Mouse (Mus musculus) cerebellum, adult 2 months (tissue): ENCODE measurements around the gene Traf7. TPM values are rescaled to one million over a fixed set of nuclear protein-coding genes. Genes with fewer than 3 reads are reported as not detected.

Source experiments
- DNase-seq, 2 experiments: peaks; one replicate each; pipeline ENCODE4 v3.0.0; 2021
- H3K27ac ChIP-seq: fragments of 200-500 bp; 2 replicates; pipeline ENCODE4 v1.5.1; 2012; ENCODE audit warnings: low read length, control low read depth, inconsistent platforms; ENCODE audit not compliant: insufficient read depth
- H3K27me3 ChIP-seq: fragments of 200-500 bp; 2 replicates; pipeline ENCODE4 v1.6.1; 2012; ENCODE audit warnings: inconsistent platforms, mild to moderate bottlenecking, low read length, moderate library complexity; ENCODE audit not compliant: control insufficient read depth, insufficient read depth
- H3K4me1 ChIP-seq: fragments of 200-500 bp; 2 replicates; pipeline ENCODE4 v1.6.1; 2011; ENCODE audit warnings: low read length; ENCODE audit not compliant: control insufficient read depth, insufficient read depth
- H3K4me3 ChIP-seq: fragments of 200-500 bp; replicated peaks from 2 replicates; pipeline ENCODE3; 2011; ENCODE audit warnings: mild to moderate bottlenecking, low read depth, low read length, control low read depth; ENCODE audit not compliant: insufficient read depth
- CTCF ChIP-seq: fragments of 200-500 bp; IDR thresholded peaks from 2 replicates; pipeline ENCODE4 v1.5.1; 2011; ENCODE audit warnings: low read depth, mild to moderate bottlenecking, control low read depth, low read length, moderate library complexity, borderline replicate concordance; ENCODE audit not compliant: insufficient read depth
- POLR2A ChIP-seq: fragments of 200-500 bp; IDR thresholded peaks from 2 replicates; pipeline ENCODE4 v1.6.1; 2011; ENCODE audit warnings: low read length, control low read depth, borderline replicate concordance; ENCODE audit not compliant: insufficient read depth
- WGBS: fragments of 180-500 bp; shearing (Covaris S2); methylation state at CpG from one replicate; pipeline ENCODE4 v1.1.7; 2018; 5-methylcytosine and 5-hydroxymethylcytosine counted together
- polyA plus RNA-seq: library from polyadenylated mRNA; depleted of rRNA; stranded (reverse); fragments of >200 nt; gene quantifications from 2 replicates; pipeline ENCODE4 v1.2.3, GENCODE M21; 2012

Traf7 gene
- polyA plus RNA-seq, 1 experiment: 197 TPM

GRCm38 (mm10) chr17:24495443-24495842, 32.3 kb downstream of the Traf7 start:
- WGBS: 37% methylated on average over 3 of the region's 3 CpGs
- H3K27me3 ChIP-seq: no peaks in the 10 kb centered on the region
- no peak for TF ChIP-seq POLR2A
- no peak for TF ChIP-seq CTCF
- peaks cover 4% of the 10 kb centered on the region; the same call in 1 of the 2 replicates for H3K4me1 ChIP-seq
- no peak for DNase-seq
- no peak overlapping the region for H3K4me3 ChIP-seq
- peak overlapping the region; percentile 61; the same call in 1 of the 2 replicates for H3K27ac ChIP-seq

DNA sequence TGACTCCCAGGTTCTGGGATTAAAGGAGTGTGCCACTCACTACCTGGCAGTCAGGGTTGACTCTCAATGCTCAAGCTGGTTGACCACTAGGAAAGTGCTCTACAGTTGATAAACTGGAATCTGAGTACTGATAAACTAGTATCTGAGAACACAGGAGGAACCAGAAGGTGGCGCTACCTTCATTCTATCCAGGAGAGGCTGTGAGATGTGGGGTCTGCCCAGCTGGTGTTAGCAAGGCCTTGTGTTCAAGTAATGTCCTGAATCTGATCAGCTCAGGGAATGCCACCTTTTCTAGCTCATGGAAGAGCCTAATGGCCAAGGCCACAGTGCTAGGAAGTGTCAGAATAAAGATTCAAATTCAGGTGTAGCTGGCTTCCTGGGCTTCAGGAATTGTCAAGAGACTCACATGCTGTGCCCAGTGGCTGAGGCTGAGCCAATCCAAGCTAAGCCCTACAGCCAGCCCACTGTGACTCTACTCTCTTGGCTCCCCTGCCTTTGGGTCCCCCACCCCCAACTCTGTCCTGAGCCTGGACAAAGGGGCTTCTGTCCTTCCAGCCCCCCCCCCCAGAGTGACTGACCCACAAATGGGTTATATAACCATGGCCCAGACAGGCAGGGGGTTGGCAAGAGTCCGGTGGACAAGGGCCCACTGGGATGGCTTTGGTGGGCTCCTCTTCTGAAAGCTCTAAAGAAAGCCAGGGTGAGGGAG, 33.0 kb downstream of the Traf7 start:
- WGBS: 24% methylated on average over 2 of the region's 2 CpGs
- Histone ChIP-seq H3K4me3 (no peak overlapping the region), H3K27me3 (no peaks in the 10 kb centered on the region), H3K4me1 (peaks cover 8% of the 10 kb centered on the region), H3K27ac (peak overlapping the region; percentile 61; the same call in 1 of the 2 replicates)
- peak in 1 of 2 experiments; percentile 52 for DNase-seq
- no peak for TF ChIP-seq POLR2A
- peak; percentile 68 for TF ChIP-seq CTCF

DNA sequence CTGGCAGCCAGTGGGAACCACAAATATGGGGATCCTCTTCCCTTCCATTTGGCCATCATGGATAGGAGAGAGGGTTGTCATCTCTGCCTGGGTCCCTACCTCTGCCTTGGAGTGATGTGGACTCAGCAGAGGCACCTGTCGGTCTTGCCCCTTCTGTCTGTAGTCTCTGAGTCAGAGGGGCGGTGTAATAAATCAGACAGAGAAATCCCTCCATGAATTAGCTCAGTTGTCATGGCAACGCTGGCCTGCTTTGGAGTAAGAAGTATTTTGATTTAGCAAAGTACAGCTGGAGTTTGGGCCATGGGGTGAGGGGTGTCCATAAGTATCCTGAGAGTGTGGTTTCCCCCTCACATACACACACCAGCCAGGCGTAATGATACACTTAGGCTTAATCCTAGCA, 37.3 kb downstream of the Traf7 start:
- peaks cover 13% of the 10 kb centered on the region for H3K4me1 ChIP-seq
- TF ChIP-seq POLR2A (no peak), CTCF (no peak)
- peak in 1 of 2 experiments; percentile 13 for DNase-seq
- WGBS: 78% methylated on average over 4 of the region's 4 CpGs
- H3K27ac ChIP-seq: no peak overlapping the region
- H3K27me3 ChIP-seq: no peaks in the 10 kb centered on the region
- no peak overlapping the region for H3K4me3 ChIP-seq

- TF ChIP-seq CTCF: no peak
- TF ChIP-seq POLR2A: no peak
- peak overlapping the region; percentile 79 for H3K27ac ChIP-seq
- H3K4me1 ChIP-seq: peaks cover 9% of the 10 kb centered on the region
- DNase-seq: peak in 1 of 2 experiments; percentile 41
- peak overlapping the region; percentile 76 for H3K4me3 ChIP-seq
- no peaks in the 10 kb centered on the region for H3K27me3 ChIP-seq
- 11% methylated on average over 19 of the region's 19 CpGs for WGBS
Measured at GRCm38 (mm10) chr17:24489265-24490030, 38.3 kb downstream of the Traf7 start.

DNA sequence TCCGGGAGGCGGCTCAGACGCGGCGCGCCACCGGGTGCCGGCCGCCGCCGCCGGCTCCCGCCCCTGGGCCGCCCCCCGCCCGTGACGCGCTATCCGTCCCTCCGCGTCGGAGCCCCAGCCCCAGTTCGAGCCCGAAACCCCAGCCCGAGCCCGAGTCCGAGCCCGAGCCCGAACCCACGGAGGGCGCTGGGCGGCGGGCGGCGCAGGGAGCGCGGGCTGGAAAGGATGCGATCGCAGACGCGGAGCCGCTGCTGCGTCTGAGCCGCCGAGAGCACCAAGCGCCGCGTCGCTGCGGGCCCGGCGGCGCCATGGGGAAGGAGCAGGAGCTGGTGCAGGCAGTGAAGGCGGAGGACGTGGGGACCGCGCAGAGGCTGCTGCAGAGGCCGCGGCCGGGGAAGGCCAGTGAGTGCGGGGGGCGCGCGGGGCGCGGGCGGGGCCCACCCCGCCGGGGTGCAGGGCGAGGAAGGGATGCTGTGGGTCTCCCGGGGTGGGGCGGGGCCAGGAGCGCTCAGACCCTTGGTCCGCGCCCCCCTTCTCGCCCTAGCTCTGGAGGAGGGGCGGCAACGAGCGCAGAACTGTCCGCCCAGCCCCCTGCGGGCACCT, 39.0 kb downstream of the Traf7 start:
- under 1% methylated on average over 50 of the region's 81 CpGs for WGBS
- DNase-seq: peak; percentile 54 to 70

DNA sequence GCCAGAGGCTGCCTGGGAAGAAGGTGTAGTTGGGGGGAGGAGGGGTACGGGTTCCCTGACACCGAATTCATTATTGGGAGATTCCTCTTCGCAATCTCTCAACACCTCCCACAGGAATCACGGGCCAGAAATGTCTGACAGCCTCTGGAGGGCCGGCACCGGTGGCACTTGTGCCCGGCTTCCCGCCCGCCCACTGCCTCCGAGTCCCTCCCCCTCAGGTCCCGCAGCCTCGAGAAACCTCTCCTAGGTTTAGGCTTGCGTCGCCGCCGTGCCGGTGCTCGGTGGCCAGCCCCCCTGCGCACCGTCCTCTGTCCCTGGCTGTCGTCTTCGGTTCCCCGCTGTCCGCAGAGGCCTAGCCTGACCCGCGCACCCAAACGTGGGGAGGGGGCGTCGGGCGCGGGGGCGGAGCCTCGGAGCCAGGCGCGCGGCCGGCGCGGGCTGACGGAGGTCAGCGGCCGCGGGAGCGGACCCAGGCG, 39.5 kb downstream of the Traf7 start, which contains the start of gene Caskin1:
Caskin1 (plus strand) TSS at position 416 of the 476 bp plus-strand sequence.
- H3K27ac ChIP-seq: peak within 1 kb of the TSS; percentile 79
- 0% methylated on average over 32 of the region's 45 CpGs for WGBS
- H3K27me3 ChIP-seq: no peaks in the 10 kb centered on the region
- no peak for TF ChIP-seq CTCF
- TF ChIP-seq POLR2A: peak; percentile 67
- peak; percentile 76 to 80 for DNase-seq
- H3K4me1 ChIP-seq: peaks cover 9% of the 10 kb centered on the region
- H3K4me3 ChIP-seq: peak within 1 kb of the TSS; percentile 76

More for the DNA sequence above, 39.0 kb downstream of the Traf7 start:
- peak overlapping the region; percentile 79 for H3K27ac ChIP-seq
- TF ChIP-seq POLR2A (no peak), CTCF (no peak)
- H3K27me3 ChIP-seq: no peaks in the 10 kb centered on the region
- peaks cover 9% of the 10 kb centered on the region for H3K4me1 ChIP-seq
- peak overlapping the region; percentile 76 for H3K4me3 ChIP-seq

DNA sequence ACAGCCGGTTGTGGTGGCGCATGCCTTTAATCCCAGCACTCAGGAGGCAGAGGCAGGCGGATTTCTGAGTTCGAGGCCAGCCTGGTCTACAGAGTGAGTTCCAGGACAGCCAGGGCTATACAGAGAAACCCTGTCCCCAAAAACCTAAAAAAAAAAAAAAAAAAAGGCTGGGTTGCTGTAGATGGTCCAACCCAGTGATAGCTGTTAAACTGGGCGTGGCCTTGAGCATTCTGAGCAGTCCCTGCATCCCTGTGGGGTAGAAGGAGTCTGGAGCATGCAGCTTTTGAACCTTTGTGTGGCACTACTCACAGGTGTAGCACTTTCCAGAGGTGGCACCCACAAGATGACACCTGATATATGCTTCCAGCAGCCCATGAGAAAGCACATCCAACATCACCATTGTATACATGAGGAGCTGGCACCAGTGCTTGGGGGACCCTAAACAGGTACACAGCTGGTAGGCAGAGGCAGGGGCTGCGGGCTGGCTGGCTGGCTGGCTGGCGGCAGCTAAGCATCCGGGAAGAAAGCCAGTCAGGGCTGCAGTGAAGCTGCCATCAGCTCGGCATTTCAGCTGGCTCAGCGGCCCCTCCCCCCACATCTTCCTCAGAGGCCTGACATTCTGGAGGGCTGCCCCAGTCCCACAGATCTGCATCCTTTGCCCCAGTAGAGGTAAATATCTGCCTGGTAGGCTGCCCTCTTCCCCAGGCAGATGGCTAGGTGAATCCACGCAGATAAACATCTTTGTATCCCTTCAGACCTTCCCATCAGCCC, 42.5 kb downstream of the Traf7 start:
- Histone ChIP-seq H3K27me3 (no peaks in the 10 kb centered on the region), H3K27ac (0 out of 2 replicates have a peak overlapping the region, but pooled peaks have one; percentile 11), H3K4me3 (no peak overlapping the region), H3K4me1 (peaks cover 7% of the 10 kb centered on the region)
- no peak for TF ChIP-seq CTCF
- TF ChIP-seq POLR2A: no peak
- WGBS: 47% methylated on average over 11 of the region's 11 CpGs
- peak in 1 of 2 experiments; percentile 34 for DNase-seq
